In genomic region chr5:44798056-44798455, GRCm38 (mm10) we compare ENCODE assay signal across 10 mouse cellular contexts. TPM values are rescaled to one million over a fixed set of nuclear protein-coding genes. Genes with fewer than 3 reads are reported as not detected.
DNase-seq lines count a peak whose midpoint lies in the region; ATAC-seq and TF ChIP-seq lines count a peak whose summit lies in the region.
"Had no signal": no experiment of that assay in that cellular context is flagged by ENCODE, and none has a peak within 500 bp of the region (broad histone marks: within the 10 kb centered on the region; RNA-seq: fewer than 3 reads in every experiment).

No protein-coding gene starts in this region.

- TF ChIP-seq CTCF in liver, adult 2 months (IDR thresholded peaks at IDR 0.05; ENCODE audit: low read depth, low read length): no peak
- no peak for TF ChIP-seq CTCF in small intestine, adult 2 months (IDR thresholded peaks at IDR 0.05; ENCODE audit: extremely low read depth, insufficient read length, insufficient replicate concordance, low read depth, low read length)

- peak overlapping the region; percentile 60 for H3K4me2 ChIP-seq in forebrain, embryonic 14.5 days (ENCODE audit: low read length)
- peak overlapping the region; percentile 50 for H3K4me2 ChIP-seq in limb, embryonic 15.5 days

- H3K9ac ChIP-seq in liver, adult 2 months (ENCODE audit: low read depth, low read length): peak overlapping the region; percentile 38; the same call in 1 of the 2 replicates
- H3K9ac ChIP-seq in forebrain, embryonic 14.5 days (ENCODE audit: low read length): peak overlapping the region; percentile 63; the same call in 1 of the 2 replicates
- H3K9ac ChIP-seq in limb, embryonic 15.5 days: peak overlapping the region; percentile 21; the same call in 1 of the 2 replicates

- peak overlapping the region; percentile 57 for H3K4me3 ChIP-seq in liver, adult 2 months (ENCODE audit: insufficient read depth, low read depth, low read length)
- peak overlapping the region; percentile 38 for H3K4me3 ChIP-seq in forebrain, embryonic 14.5 days (ENCODE audit: low read depth, low read length)
- H3K4me3 ChIP-seq in limb, embryonic 15.5 days: peak overlapping the region; percentile 47
- H3K4me3 ChIP-seq in small intestine, adult 2 months (ENCODE audit: low read depth, low read length): peak overlapping the region; percentile 43; the same call in 1 of the 2 replicates

- no peaks in the 10 kb centered on the region for H3K36me3 ChIP-seq in liver, adult 2 months (ENCODE audit: control insufficient read depth, insufficient read depth, low read length)
- no peaks in the 10 kb centered on the region for H3K36me3 ChIP-seq in forebrain, embryonic 14.5 days (ENCODE audit: control insufficient read depth, insufficient read depth, low read length)
- no peaks in the 10 kb centered on the region for H3K36me3 ChIP-seq in limb, embryonic 15.5 days
- H3K36me3 ChIP-seq in small intestine, adult 2 months (ENCODE audit: control insufficient read depth, insufficient read depth, low read length): no peaks in the 10 kb centered on the region

- H3K27ac ChIP-seq in liver, adult 2 months (replicated peaks; ENCODE audit: insufficient read depth, low read depth, low read length): no peak overlapping the region
- H3K27ac ChIP-seq in forebrain, embryonic 14.5 days (ENCODE audit: low read depth, low read length): no peak overlapping the region
- H3K27ac ChIP-seq in limb, embryonic 15.5 days: peak overlapping the region; percentile 51; the same call in 1 of the 2 replicates
- H3K27ac ChIP-seq in small intestine, adult 2 months (ENCODE audit: insufficient read depth, low read depth, low read length): no peak overlapping the region

- H3K27me3 ChIP-seq in liver, adult 2 months (ENCODE audit: control insufficient read depth, insufficient read depth, low read length): no peaks in the 10 kb centered on the region
- H3K27me3 ChIP-seq in forebrain, embryonic 14.5 days (replicated peaks; ENCODE audit: control insufficient read depth, insufficient read depth, low read length): no peaks in the 10 kb centered on the region
- H3K27me3 ChIP-seq in limb, embryonic 15.5 days: no peaks in the 10 kb centered on the region
- H3K27me3 ChIP-seq in small intestine, adult 2 months (ENCODE audit: control insufficient read depth, insufficient read depth, low read length): no peaks in the 10 kb centered on the region

- H3K79me2 ChIP-seq in liver, adult 2 months (ENCODE audit: control insufficient read depth, insufficient read depth, low read length): no peaks in the 10 kb centered on the region

- WGBS in liver, adult 2 months: 25% methylated on average over 2 of the region's 2 CpGs
- 12% methylated on average over 2 of the region's 2 CpGs for WGBS in forebrain, embryonic 14.5 days
- WGBS in limb, embryonic 15.5 days: 20% methylated on average over 2 of the region's 2 CpGs
- 30% methylated on average over 2 of the region's 2 CpGs for WGBS in small intestine, adult 2 months

- TF ChIP-seq POLR2A in liver, adult 2 months (IDR thresholded peaks at IDR 0.05; ENCODE audit: extremely low read depth, insufficient read depth, low read length): no peak
- TF ChIP-seq POLR2A in small intestine, adult 2 months (IDR thresholded peaks at IDR 0.05; ENCODE audit: low read depth, low read length): no peak

- ATAC-seq in forebrain, embryonic 14.5 days: no peak
- ATAC-seq in limb, embryonic 15.5 days (ENCODE audit: insufficient number of reproducible peaks, low FRiP score, low TSS enrichment, low read depth): no peak
- no peak for ATAC-seq in cerebellum, adult (ENCODE audit: insufficient number of reproducible peaks, low FRiP score, low TSS enrichment)
- ATAC-seq: Patski had no signal

- no peaks in the 10 kb centered on the region for H3K9me3 ChIP-seq in forebrain, embryonic 14.5 days (replicated peaks; ENCODE audit: control insufficient read depth, low read length)
- no peaks in the 10 kb centered on the region for H3K9me3 ChIP-seq in limb, embryonic 15.5 days

- DNase-seq in liver, adult 2 months (ENCODE audit: extremely low read depth, low read depth, low spot score): no peak
- no peak for DNase-seq in liver
- no peak for DNase-seq in forebrain, embryonic 14.5 days (ENCODE audit: low spot score)
- DNase-seq in B cell, adult 2 months: no peak
- DNase-seq in right cerebral cortex, postnatal 36 days (ENCODE audit: low spot score in 2 of 2): no peak
- DNase-seq: cerebellum, postnatal 14 days had no signal

- no peaks in the 10 kb centered on the region; the same call in 1 of the 2 replicates for H3K4me1 ChIP-seq in liver, adult 2 months (ENCODE audit: control insufficient read depth, insufficient read depth, low read length)
- peaks cover 4% of the 10 kb centered on the region for H3K4me1 ChIP-seq in forebrain, embryonic 14.5 days (ENCODE audit: control insufficient read depth, insufficient read depth, low read length)
- H3K4me1 ChIP-seq in limb, embryonic 15.5 days: peaks cover 26% of the 10 kb centered on the region; the same call in 1 of the 2 replicates
- no peaks in the 10 kb centered on the region for H3K4me1 ChIP-seq in small intestine, adult 2 months (ENCODE audit: control insufficient read depth, insufficient read depth, insufficient read length, low read length)

RNA-seq across cellular contexts. Expression of gene Ldb2, which starts 1.4 kb away (rescaled TPM):
- 5.6 and 12.2 TPM in 2 replicates for total RNA-seq in liver, adult 2 months (2014; rRNA removed)
- polyA plus RNA-seq in liver, adult 2 months (2012; rRNA removed): 6.4 and 6.5 TPM in 2 replicates
- 72.1 and 73.9 TPM in 2 replicates for polyA plus RNA-seq in forebrain, embryonic 14.5 days (2014; fragmentation: Nextera tagmentation; extraction: Ambion mirVana)
- 50.3 and 57.9 TPM in 2 replicates for polyA plus RNA-seq in limb, embryonic 15.5 days (2015; fragmentation: Nextera tagmentation; extraction: Ambion mirVana)
- 1.6 and 2.8 TPM in 2 replicates for polyA plus RNA-seq in small intestine, adult 2 months (2012; rRNA removed)
- polyA plus RNA-seq: Patski had no signal
